In genomic region chr11:59226787-59227603, GRCm38 (mm10) we compare ENCODE assay signal across 8 mouse cellular contexts. TPM values are rescaled to one million over a fixed set of nuclear protein-coding genes. Genes with fewer than 3 reads are reported as not detected.
A peak's percentile ranks its signal among the peaks of the same experiment; 100 is the strongest.
DNase-seq lines count a peak whose midpoint lies in the region; ATAC-seq and TF ChIP-seq lines count a peak whose summit lies in the region.

No protein-coding gene starts in this region.

- no peaks in the 10 kb centered on the region for H3K27me3 ChIP-seq in forebrain, embryonic 15.5 days
- H3K27me3 ChIP-seq in midbrain, embryonic 12.5 days = peaks cover 4% of the 10 kb centered on the region; the same call in 1 of the 2 replicates

- no peaks in the 10 kb centered on the region for H3K9me3 ChIP-seq in ES-E14 (ENCODE audit: control insufficient read depth, insufficient read depth, low read depth, low read length)
- H3K9me3 ChIP-seq in forebrain, embryonic 15.5 days = no peaks in the 10 kb centered on the region
- no peaks in the 10 kb centered on the region for H3K9me3 ChIP-seq in midbrain, embryonic 12.5 days

- H3K27ac ChIP-seq in ES-E14 (ENCODE audit: insufficient read depth, low read depth, low read length, poor library complexity, severe bottlenecking) = no peak overlapping the region
- H3K27ac ChIP-seq in forebrain, embryonic 15.5 days (replicated peaks) = 0 out of 2 replicates have a peak overlapping the region, but pooled peaks have one; percentile 86
- H3K27ac ChIP-seq in midbrain, embryonic 12.5 days (replicated peaks) = peak overlapping the region; percentile 95

- H3K9ac ChIP-seq in ES-E14 (ENCODE audit: insufficient read depth, low read depth, low read length, poor library complexity, severe bottlenecking) = peak overlapping the region; percentile 99
- peak overlapping the region; percentile 98 for H3K9ac ChIP-seq in forebrain, embryonic 15.5 days (replicated peaks)
- peak overlapping the region; percentile 99 for H3K9ac ChIP-seq in midbrain, embryonic 12.5 days (replicated peaks)

- ATAC-seq in forebrain, embryonic 15.5 days (replicated peaks) = no peak
- no peak for ATAC-seq in midbrain, embryonic 12.5 days (ENCODE audit: low FRiP score, low read depth)

- H3K4me2 ChIP-seq in forebrain, embryonic 15.5 days (replicated peaks) = peak overlapping the region; percentile 93
- peak overlapping the region; percentile 96 for H3K4me2 ChIP-seq in midbrain, embryonic 12.5 days (replicated peaks)

- peak; percentile 35 for DNase-seq in adrenal gland, adult 2 months
- no peak for DNase-seq in adrenal gland, postnatal 10 days
- no peak for DNase-seq in ES-E14 (ENCODE audit: low read depth, low spot score)
- peak; percentile 24 for DNase-seq in kidney, postnatal 10 days
- no peak for DNase-seq in gastrocnemius, adult 8-10 months (ENCODE audit: low spot score in 2 of 2)
- DNase-seq in adrenal gland, postnatal 36 days = no peak

- peaks cover 0 to 6% of the 10 kb centered on the region in 2 experiments; a peak in 1 of 4 replicates for H3K4me1 ChIP-seq in ES-E14 (ENCODE audit: control insufficient read depth in 2 of 2, insufficient read depth in 2 of 2, low read length in 2 of 2, poor library complexity in 1 of 2)
- H3K4me1 ChIP-seq in forebrain, embryonic 15.5 days = peaks cover 56% of the 10 kb centered on the region
- H3K4me1 ChIP-seq in midbrain, embryonic 12.5 days = peaks cover 41% of the 10 kb centered on the region

- no peaks in the 10 kb centered on the region for H3K36me3 ChIP-seq in ES-E14 (ENCODE audit: control insufficient read depth, insufficient read depth, low read length, poor library complexity, severe bottlenecking)
- 0 out of 2 replicates have a peak, but pooled peaks cover 5% of the 10 kb centered on the region for H3K36me3 ChIP-seq in forebrain, embryonic 15.5 days
- peaks cover 6% of the 10 kb centered on the region; the same call in 1 of the 2 replicates for H3K36me3 ChIP-seq in midbrain, embryonic 12.5 days

- peak overlapping the region; percentile 90 to 94 for H3K4me3 ChIP-seq in ES-E14 (ENCODE audit: insufficient read depth in 1 of 2, low read depth in 1 of 2, low read length in 2 of 2, poor library complexity in 1 of 2, severe bottlenecking in 1 of 2)
- H3K4me3 ChIP-seq in forebrain, embryonic 15.5 days = peak overlapping the region; percentile 92
- peak overlapping the region; percentile 99 for H3K4me3 ChIP-seq in midbrain, embryonic 12.5 days

- WGBS in forebrain, embryonic 15.5 days = 6% methylated on average over 21 of the region's 21 CpGs
- 9% methylated on average over 21 of the region's 21 CpGs for WGBS in midbrain, embryonic 12.5 days

- in situ Hi-C loops in ES-E14 (cut with MboI; ENCODE audit: low sequenced_read_pairs in 2 of 2, unreplicated experiment in 2 of 2) = no loop called here

TF ChIP-seq in ES-E14, 5 proteins besides CTCF, POLR2A, EP300 and RAD21:
- no peak for TF ChIP-seq ZNF384 (IDR thresholded peaks at IDR 0.05; ENCODE audit: low read depth, low read length)
- no peak for TF ChIP-seq HCFC1 (IDR thresholded peaks at IDR 0.05; ENCODE audit: borderline replicate concordance, insufficient read depth, low read length)
- no peak for TF ChIP-seq CHD2 (IDR thresholded peaks at IDR 0.05; ENCODE audit: low read depth, low read length)
- no peak for TF ChIP-seq ZC3H11A (IDR thresholded peaks at IDR 0.05; ENCODE audit: borderline replicate concordance, low read depth, low read length)
- TF ChIP-seq MAFK (IDR thresholded peaks at IDR 0.05; ENCODE audit: insufficient read depth, low read depth, low read length) = no peak

RNA-seq across cellular contexts. Expression of gene Arf1, which starts 1.1 kb away (rescaled TPM):
- 100 to 1,000 TPM; 436 to 451 TPM for total RNA-seq in adrenal gland, adult 2 months (2021)
- 456 and 530 TPM in 2 replicates for polyA plus RNA-seq in adrenal gland, adult 2 months (2012; rRNA removed)
- total RNA-seq in adrenal gland, postnatal 10 days (2021) = 100 to 1,000 TPM; 322 to 364 TPM
- 277 and 347 TPM in 2 replicates for total RNA-seq in ES-E14 (2012; rRNA removed)
- polyA plus RNA-seq in forebrain, embryonic 15.5 days (2015; fragmentation: Nextera tagmentation; extraction: Ambion mirVana) = 614 and 626 TPM in 2 replicates
- 539 and 564 TPM in 2 replicates for polyA plus RNA-seq in midbrain, embryonic 12.5 days (2016; fragmentation: Nextera tagmentation; extraction: Ambion mirVana)
- total RNA-seq in gastrocnemius, adult 8-10 months (2022) = 100 to 1,000 TPM; 244 to 252 (median 245) TPM
- 100 to 1,000 TPM; 461 to 465 TPM for total RNA-seq in adrenal gland, postnatal 36 days (2021)

RNA-seq across cellular contexts. Expression of gene 2310033P09Rik, which starts 18.9 kb away (rescaled TPM):
- 10 to 100 TPM; 22.5 to 26.0 TPM for total RNA-seq in adrenal gland, adult 2 months (2021)
- polyA plus RNA-seq in adrenal gland, adult 2 months (2012; rRNA removed) = 14.1 and 15.1 TPM in 2 replicates
- total RNA-seq in adrenal gland, postnatal 10 days (2021) = 10 to 100 TPM; 21.2 to 21.8 TPM
- total RNA-seq in ES-E14 (2012; rRNA removed) = 14.4 and 15.5 TPM in 2 replicates
- polyA plus RNA-seq in forebrain, embryonic 15.5 days (2015; fragmentation: Nextera tagmentation; extraction: Ambion mirVana) = 27.8 and 31.5 TPM in 2 replicates
- 35.0 and 36.4 TPM in 2 replicates for polyA plus RNA-seq in midbrain, embryonic 12.5 days (2016; fragmentation: Nextera tagmentation; extraction: Ambion mirVana)
- 1 to 10 TPM; 1.9 to 3.1 (median 2.5) TPM for total RNA-seq in gastrocnemius, adult 8-10 months (2022)
- 10 to 100 TPM; 25.2 to 29.2 TPM for total RNA-seq in adrenal gland, postnatal 36 days (2021)

RNA-seq across cellular contexts. Expression of gene Mrpl55, which starts 24.7 kb away (rescaled TPM):
- total RNA-seq in adrenal gland, adult 2 months (2021) = 10 to 100 TPM; 47.5 to 61.8 TPM
- polyA plus RNA-seq in adrenal gland, adult 2 months (2012; rRNA removed) = 56.4 and 64.8 TPM in 2 replicates
- 10 to 100 TPM; 72.8 to 78.8 TPM for total RNA-seq in adrenal gland, postnatal 10 days (2021)
- 66.4 TPM in 2 replicates for total RNA-seq in ES-E14 (2012; rRNA removed)
- polyA plus RNA-seq in forebrain, embryonic 15.5 days (2015; fragmentation: Nextera tagmentation; extraction: Ambion mirVana) = 95.4 and 96.1 TPM in 2 replicates
- 84.3 and 89.4 TPM in 2 replicates for polyA plus RNA-seq in midbrain, embryonic 12.5 days (2016; fragmentation: Nextera tagmentation; extraction: Ambion mirVana)
- 10 to 100 TPM; 51.9 to 58.6 (median 56.0) TPM for total RNA-seq in gastrocnemius, adult 8-10 months (2022)
- total RNA-seq in adrenal gland, postnatal 36 days (2021) = 10 to 100 TPM; 46.1 to 60.7 TPM

RNA-seq across cellular contexts. Expression of gene Guk1, which starts 35.0 kb away (rescaled TPM):
- total RNA-seq in adrenal gland, adult 2 months (2021) = 10 to 100 TPM; 48.2 to 72.0 TPM
- polyA plus RNA-seq in adrenal gland, adult 2 months (2012; rRNA removed) = 80.0 and 95.2 TPM in 2 replicates
- total RNA-seq in adrenal gland, postnatal 10 days (2021) = 10 to 100 TPM; 63.7 to 64.9 TPM
- total RNA-seq in ES-E14 (2012; rRNA removed) = 188 and 238 TPM in 2 replicates
- 176 and 183 TPM in 2 replicates for polyA plus RNA-seq in forebrain, embryonic 15.5 days (2015; fragmentation: Nextera tagmentation; extraction: Ambion mirVana)
- 83.8 and 95.1 TPM in 2 replicates for polyA plus RNA-seq in midbrain, embryonic 12.5 days (2016; fragmentation: Nextera tagmentation; extraction: Ambion mirVana)
- 10 to 100 TPM; 36.2 to 43.1 (median 36.8) TPM for total RNA-seq in gastrocnemius, adult 8-10 months (2022)
- total RNA-seq in adrenal gland, postnatal 36 days (2021) = 10 to 100 TPM; 62.2 to 68.3 TPM

RNA-seq across cellular contexts. Expression of gene Gjc2, which starts 44.0 kb away (rescaled TPM):
- 1 to 10 TPM in 1 of 2 experiments, under 1 TPM in 1; 0.29 to 1.5 TPM for total RNA-seq in adrenal gland, adult 2 months (2021)
- 3.0 TPM in 2 replicates for polyA plus RNA-seq in adrenal gland, adult 2 months (2012; rRNA removed)
- under 1 TPM; 0.48 to 0.88 TPM for total RNA-seq in adrenal gland, postnatal 10 days (2021)
- total RNA-seq in ES-E14 (2012; rRNA removed) = 0.26 TPM in 1 of 2 replicates, not detected in the other
- polyA plus RNA-seq in forebrain, embryonic 15.5 days (2015; fragmentation: Nextera tagmentation; extraction: Ambion mirVana) = 0.11 and 0.20 TPM in 2 replicates
- polyA plus RNA-seq in midbrain, embryonic 12.5 days (2016; fragmentation: Nextera tagmentation; extraction: Ambion mirVana) = 0.10 TPM in 2 replicates
- total RNA-seq in gastrocnemius, adult 8-10 months (2022) = under 1 TPM in 1 of 4 experiments, not detected in 3; 0.16 TPM
- under 1 TPM; 0.40 TPM for total RNA-seq in adrenal gland, postnatal 36 days (2021)

Comparison
In these comparisons a context has a peak if more than half of its experiments do, and no peak if none do; other contexts are left out.
1. DNase-seq: peak in adrenal gland, adult 2 months (single experiment) and kidney, postnatal 10 days (single experiment); none in adrenal gland, postnatal 10 days (single experiment), ES-E14 (single experiment), gastrocnemius, adult 8-10 months (0 of 2) and adrenal gland, postnatal 36 days (0 of 2).
2. Peak in every context shown above with its lines, with median percentiles within 50 percentile points of each other: H3K4me3 ChIP-seq and H3K9ac ChIP-seq.